Mouse (Mus musculus): ENCODE results near the gene Nrxn3.
A peak's percentile ranks its signal among the peaks of the same experiment; 100 is the strongest.

Nrxn3 gene

DNA sequence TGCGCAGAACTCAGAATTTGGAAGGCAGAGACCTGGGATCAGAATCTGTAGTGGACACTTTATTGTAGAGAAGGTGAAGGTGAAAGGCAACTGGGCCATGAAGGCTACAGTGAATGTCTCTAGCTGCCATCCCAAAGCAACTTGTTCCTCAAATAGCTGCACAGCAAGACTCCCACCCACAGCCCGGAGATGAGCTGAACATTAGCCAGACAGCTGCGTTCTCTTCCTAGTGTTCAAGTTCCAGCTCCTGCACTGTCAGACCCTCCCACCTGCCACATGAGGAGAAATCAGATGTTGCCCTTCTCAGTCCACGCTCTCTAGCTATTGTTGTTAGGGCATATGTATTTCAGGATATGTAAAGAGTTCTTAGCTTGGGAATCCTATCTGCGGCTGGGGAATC is 94.2 kb downstream of the Nrxn3 start:
- no peak for DNase-seq

DNA sequence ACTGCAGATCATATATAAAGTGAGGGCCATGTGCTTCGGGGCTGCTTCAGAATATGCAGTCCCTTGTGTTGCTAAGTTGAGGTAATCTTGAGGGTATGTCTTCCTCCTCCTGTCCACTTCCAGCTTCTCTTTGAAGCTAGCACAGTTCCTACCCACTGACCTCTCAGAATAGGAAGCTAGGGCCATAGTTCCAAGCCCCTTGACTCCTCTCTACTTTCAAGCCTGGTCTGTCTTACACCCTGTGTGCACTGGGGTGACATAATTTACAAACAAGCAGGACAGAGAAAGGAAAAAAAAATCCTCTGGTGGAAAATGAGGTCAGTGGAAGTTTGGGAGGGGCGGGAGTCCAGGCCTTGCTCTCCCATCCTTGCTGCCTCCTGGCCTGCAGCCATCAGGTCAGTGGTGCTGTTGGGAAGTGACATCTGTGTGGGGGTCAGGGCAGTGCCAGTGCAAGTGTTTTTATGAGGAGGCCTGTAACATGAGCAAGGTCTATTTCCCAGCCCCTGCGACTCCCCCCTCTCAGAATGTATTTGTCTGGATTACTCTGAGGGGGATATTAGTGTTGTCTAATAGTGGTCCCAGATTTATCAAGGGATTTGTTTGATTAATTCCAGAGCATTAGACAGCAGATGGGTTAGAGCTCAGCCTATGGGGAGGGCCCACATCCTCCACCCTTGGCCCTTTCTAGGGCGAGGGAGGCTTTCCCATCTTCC is 96.1 kb downstream of the Nrxn3 start:
- DNase-seq = peak; percentile 96

DNA sequence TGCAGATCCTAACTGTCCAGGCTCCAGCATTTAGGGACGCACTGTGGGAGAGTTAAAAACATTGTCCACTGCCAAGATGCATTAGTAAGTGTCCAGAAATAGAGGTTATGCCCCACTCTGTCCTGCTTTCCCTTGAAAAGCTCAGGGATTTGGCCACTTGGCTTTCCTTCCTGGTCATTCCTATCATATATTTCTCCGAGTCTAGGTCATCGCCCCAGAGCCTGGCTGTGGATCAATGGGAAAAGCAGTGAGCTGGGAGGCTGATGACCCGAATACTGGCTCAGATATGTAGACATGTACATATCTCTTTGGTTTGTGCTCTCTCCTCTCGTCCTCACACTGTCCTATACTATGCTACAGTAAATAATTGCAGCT is 96.6 kb downstream of the Nrxn3 start:
- DNase-seq = no peak

DNA sequence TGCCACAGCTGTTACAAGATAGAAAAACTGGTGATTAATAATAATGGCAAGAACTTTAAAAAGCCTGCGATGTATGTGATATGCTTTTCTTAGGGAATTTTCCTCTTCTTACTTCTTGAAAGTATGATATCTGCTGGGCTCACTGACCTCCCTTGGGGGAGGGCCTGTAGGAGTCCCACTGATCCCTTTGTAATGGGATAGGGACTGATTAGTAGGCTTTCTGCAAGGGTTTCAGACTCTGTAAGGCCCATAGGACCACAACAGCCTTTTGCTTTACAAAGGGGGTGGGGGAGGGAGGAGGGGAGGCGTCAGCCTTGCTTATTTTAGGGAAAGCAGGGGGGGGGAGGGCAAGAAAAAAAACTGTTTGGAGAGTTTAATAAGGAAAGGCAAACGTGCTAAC is 97.5 kb downstream of the Nrxn3 start:
- DNase-seq = peak; percentile 52

DNA sequence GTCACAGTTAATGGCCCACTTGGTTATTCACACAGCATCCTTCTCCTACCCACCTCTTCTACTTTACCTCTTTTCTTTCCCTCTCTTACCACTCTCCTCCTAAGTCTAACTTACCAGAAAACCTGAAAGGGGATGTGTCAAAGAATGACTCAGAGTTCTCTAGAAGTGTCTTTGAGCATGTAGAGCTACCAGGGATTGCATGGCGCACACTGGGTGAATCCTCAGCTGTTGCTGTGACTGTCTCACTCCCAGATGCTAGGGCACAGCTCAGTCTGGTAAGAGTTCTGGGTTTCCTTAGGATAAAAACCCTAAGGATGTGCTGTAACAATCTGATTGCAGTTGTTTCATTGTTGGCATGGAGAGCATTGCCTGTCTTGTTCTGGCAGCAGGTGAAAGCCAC is 108.2 kb downstream of the Nrxn3 start:
- DNase-seq = no peak

DNA sequence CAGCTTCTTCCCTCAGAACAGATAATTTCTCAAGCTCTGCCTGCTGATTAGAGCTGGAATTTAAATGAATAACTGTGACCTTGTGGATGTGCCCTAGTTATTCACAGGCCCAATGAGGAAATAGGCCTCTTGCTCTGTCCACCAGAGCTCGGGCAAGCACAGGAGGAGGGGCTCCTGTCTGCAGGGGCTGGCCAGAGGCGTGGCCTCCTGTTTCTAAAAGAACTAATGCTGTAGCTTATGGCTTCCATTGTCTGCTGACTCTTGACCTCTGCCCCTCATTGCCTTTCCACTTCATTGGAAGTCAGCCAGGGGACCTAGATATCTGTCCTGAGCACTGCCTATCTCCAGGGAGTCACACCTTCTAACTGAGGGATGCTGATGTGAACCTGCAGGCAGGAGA is 113.1 kb downstream of the Nrxn3 start:
- DNase-seq = peak; percentile 64

DNA sequence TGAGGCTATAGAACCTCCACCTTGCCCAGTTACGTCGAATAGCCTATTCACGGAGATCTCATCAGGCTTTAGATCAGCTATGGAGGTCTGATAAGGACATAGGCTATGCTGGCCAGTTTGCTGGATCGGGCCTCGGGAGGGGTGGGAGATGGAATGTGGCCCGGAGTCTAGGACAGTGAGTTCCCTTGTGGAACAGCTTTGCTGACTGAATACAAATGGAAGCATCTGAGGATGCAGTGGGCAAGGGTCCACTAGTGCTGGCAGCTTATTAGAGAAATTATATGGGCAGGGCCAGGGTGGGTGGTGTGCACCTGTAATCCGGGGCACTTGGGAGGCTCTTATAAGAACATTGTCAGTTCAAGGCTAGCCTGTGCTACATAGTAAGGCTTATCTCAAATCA is 117.0 kb downstream of the Nrxn3 start:
- DNase-seq = no peak

DNA sequence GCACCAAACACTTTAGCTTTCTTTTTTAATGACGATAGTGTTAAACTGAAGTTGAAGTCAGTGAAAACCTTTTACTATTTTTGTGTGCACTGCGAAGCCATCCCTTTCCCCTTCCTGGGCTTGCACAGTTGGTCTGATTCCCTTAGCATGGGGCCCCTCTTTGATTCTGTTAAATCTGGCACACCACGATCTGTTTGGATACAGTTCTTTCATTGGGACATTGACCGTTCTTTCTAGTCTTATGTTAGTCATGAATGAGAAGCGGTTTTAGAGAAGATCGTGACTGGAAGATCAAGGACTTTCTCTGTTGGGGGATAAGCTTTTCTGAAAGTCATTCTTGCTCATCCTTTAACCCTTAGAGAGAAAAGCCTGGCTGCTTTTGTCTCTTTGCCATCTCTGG is 118.7 kb downstream of the Nrxn3 start:
- no peak for DNase-seq

DNA sequence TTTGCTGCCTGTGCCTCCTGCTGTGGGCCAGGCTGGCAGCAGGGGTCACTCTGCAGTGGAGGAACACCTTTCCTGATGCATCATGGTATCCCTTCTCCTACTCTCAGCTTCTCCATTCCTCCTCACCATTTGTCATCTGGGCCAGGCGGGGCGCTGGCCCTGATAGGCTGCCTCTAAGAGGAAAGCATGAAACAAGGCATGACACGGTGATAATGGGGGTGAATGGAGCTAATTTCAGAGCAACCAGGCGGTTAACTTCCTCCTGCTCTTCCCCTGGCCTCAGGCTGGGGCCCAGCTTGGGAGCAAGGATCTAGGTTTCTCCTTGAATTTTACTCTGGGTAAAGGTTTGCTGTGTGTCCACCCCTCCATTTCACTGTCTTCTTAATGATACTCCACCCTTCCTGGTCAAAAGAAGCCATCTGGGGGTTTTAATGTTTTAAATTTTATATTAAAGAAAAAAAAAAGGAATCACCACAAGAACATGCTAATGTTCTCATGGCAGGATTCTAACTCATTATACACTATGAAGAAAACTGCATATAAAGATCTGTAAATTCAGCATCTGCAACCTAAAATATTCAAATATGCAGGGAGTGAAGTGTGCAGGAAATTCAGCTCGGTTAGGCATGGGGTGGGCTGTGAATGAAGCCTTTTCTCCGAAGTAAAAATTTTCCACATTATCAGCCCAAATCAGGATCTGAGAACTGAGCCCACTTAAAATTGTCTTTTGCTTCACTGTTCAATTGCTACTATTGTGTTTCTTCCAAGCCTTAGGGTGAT is 127.9 kb downstream of the Nrxn3 start:
- peak; percentile 60 for DNase-seq

DNA sequence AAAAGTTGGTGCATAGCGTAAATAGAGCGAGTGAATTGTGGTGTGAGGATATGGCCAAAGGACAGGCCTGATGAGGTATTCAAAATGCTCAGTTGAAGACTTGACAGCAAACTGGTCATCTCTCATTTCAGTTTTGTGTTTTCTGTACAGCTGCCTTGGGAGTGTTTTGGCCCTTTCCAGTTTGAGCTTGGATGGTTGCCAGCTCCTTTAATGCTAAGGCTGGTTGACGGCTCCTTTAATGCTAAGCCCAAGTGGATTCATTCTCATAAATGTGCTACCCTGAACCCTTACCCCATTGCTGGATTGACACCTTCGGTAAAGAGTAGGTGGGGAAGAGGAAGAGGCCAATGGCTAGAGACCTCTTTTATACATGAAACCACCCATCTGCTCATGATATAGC is 131.4 kb downstream of the Nrxn3 start:
- peak; percentile 32 for DNase-seq

DNA sequence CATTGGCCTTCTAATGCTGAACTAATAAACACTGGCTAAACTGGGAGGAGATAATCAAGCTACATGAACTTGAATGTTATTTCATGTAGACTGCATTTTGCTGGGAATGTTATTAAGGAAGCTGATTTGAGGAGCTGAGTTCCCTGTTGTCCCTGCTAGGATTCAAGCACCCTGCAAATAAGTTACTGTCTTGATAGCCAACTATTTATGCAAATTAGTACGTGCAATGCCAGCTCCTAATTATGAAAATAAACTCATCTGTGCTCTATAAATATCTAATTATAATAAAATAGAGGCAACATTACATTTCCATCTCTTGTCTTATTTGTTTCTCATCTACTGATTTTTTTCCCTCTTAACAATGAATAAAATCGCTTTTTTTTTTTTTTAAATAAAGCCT is 135.0 kb downstream of the Nrxn3 start:
- DNase-seq = no peak

DNA sequence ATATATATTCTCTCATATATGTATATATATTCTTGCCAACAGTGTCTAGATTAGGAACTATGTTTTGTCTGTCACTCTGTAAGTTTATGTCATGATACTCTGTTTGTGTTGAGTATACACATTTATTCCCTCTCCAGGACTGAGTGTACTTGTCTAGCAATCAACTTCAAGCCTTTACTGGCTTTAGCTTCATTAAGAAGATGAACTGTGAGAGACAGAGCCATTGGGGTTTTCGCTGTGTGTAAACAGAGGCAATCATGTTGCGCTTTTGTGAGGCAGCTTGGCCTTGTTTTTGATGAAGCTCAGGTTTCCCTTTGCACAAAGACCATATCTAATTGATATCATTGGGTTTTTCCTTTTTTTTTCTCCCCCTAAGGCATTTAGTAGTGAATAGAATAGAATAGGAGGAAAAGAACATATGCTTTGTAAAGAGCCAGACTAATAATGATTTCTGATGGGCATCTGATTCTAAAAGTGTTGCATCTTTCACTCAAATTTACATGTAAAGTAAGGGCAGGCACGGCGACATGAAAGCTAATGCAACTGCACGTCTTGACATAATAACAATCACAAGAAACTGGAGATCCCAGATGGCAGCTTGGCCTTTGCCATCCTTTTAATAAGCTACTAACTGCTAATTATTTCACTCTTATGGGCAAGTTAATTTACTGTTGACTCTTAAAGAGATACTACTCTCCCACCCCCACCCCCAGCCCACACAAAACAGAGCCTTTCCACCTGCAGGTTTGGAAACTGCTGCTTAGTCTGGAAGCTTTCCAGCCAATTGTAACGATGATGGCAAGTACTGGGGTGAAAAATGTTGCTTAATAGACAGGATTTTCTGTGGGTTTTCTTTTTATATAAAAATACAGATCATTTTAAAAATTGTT is 137.0 kb downstream of the Nrxn3 start:
- DNase-seq = peak; percentile 37

DNA sequence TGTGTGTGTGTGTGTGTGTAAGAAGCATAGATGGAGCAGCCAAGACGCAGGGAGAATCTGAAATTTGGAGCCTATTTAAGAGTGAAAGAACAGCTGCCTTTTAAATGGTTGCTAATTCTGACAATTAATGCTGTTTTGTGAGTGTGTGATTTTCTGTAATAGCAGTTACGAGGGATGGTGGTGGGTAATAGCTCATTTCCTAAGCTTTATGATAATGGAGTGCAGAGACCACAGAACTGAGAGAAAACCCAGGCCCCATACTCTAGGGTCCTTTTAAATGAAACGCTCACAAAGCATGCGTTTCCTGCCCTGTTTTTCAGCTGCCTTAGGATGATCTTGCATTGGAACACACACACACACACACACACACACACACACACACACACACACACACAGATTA is 137.7 kb downstream of the Nrxn3 start:
- no peak for DNase-seq

DNA sequence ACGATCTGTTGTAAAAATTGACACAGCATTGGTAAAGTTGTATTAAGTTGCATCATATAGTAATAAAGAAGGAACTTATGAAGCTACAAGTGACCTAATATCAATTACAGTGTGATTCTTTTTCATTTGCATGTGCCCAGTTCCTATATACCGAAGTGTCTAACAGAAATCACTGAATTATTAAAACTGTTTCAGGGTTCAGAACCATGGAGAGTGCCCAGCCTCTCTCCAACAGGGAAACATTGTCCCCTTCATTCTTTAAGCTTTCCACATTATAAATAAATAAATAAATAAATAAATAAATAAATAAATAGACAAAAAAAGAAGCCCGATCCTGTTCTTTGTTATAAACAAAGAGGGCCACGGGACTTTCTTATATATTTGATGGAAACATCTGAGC is 140.4 kb downstream of the Nrxn3 start:
- DNase-seq = no peak

DNA sequence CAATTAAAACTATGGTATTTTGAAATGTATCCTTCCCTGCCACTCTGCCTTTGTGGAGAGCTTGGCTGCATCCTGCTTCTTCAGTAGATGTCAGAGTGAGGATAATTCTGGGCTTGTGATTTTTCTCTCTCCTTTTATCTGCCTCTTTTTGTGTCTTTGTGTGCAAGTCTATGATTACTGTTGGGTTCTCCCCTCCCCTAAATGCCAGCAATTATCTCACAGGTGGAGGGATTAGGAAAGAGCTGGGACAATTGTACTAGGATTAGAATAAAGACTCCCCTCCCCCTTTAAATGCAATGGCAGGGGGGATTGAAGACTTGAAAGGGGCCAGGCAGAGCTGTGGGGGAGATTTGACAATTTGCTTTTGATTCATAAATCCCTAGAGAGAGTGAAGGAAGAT is 145.6 kb downstream of the Nrxn3 start:
- DNase-seq = peak; percentile 23

DNA sequence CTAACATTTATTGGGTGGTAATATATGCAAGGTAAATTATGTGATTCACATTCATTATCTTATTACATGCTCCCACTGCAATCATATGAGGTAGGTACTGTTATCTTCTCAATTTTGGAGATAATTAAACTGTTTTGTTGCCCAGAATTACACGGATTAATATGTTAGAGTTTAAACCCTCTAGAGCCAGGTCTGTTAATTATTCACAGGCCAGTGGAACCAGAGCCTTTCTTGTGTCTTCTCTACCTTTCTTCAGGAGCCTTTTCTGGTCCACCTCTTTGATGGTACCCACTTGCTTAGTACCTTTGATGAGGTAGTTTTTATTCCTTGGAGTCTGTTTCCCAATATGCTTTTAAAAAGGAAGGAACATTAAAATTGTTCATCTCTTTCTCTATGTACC is 174.7 kb downstream of the Nrxn3 start:
- DNase-seq = no peak

DNA sequence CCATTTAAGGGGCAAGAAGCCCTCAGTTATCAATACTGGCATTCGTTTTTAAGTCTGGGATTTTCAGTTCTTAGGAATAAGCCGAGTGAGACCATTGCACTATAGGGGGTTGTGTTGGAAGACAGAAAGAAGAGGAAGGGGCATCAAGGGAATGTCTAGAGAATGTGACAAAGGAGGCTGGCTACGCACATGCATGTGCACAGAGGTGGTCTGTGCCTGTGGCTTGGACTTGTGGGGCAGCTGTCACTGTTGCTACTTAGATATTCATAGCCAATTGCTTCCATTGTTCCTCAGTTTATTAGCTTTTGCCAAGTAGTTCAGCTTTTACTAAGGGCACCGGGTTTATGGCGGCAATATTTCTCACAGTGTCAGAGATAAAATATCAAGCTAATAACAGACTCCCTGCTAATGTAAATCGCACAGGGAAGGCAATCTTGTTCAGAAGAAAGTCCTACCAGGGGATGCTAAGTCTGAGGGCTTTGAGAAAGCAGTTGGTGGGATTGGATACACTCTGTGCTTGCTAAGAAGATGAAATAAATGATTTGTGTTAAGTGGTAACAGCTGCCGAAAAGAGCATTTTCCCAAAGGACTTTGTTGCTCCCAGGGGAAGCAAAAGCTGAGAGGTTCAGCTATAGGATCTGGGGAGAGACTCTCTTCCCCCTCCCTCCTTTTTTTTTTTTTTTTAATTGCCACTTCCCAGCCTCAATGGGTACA is 177.5 kb downstream of the Nrxn3 start:
- DNase-seq = peak; percentile 56

DNA sequence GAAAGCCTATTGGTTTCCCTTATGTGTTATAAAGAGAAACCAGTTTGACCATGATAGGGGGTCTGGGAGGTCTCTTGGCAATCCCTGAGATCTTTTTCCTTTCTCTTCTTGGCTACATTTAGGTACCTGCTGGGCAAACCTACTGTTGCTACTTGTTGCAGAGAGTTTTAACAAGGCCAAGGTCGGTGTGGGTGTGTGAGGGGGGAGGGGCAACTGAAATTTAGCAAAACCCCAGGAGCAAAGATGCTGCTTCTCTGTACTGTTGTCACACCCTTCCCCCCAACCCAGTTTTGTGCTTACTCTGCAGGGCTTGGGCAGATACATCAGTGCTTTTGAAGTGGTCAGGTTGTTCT is 178.0 kb downstream of the Nrxn3 start:
- DNase-seq = no peak

DNA sequence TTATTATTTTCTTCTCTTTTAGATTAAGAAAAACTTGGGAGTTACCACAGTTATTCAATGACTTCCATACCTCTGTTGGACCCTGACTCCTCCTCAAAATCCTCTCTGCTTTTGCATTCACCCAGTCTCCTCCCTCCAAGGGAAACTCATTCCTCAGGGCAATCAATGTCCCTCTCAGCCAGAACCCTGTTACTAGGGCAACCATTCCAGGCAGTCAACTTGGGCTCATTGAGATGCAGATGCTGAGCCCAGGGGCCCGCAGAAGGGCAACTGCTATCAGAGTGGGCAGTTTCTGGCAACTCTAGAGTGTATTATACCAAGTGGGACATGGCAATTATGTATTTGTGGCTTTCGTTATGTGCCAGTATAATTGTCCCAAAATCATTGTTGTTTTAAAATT is 188.1 kb downstream of the Nrxn3 start:
- peak; percentile 72 for DNase-seq

DNA sequence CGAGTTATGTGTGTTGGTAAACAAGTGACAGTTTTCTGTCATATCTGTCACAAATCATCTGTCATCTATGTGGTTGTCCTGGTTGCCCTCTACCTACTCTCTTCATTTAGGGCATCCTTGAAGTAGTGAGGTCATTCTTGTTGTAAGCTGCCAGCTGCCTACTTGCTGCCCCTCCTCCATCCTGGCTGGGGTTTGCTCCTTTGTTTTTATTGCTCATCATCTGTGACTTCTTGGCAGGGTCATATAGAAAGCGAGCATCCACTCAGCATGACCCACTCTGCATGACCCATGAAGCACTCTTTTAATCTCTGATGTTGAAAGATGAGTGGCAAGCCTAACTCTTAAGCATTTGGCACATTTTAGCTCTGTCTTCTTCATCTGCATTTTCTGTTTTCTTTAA is 194.1 kb downstream of the Nrxn3 start:
- DNase-seq = peak; percentile 23

DNA sequence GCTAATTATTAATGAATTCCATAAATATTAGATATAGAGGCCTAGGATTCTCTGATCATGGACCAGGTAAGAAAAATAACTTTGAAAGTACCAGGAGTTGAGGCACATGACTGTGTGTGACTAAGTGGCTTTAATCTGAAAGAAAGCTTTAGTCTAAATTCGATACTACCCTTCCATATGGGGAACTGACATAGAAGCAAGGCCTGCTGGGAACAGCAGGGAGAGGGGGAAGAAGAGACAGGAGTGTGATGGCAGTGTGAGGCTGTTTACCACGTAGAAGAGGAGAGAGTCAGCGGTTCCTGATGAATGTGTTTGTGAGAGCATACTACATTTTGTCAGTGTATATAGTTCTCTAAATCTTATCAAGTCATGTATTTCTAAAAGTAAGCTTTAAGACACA is 202.2 kb downstream of the Nrxn3 start:
- DNase-seq = no peak

DNA sequence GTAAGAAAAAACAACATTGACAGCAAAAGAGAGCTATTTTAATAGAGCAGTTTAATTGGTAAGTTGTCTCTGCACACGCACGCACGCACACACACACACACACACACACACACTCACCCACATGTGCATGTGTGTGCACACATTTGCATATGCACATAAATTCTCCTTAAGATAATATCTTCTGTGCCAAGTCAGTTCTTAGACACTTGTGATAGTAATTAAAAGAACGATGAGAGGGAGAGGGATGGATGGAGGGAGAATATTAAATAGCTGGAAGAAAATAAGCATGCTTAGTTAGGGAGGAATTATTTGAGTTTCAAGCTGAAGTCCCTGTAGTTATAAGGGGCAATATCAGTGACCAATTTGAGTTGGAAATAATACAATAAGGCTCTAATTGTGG is 203.6 kb downstream of the Nrxn3 start:
- DNase-seq = no peak

DNA sequence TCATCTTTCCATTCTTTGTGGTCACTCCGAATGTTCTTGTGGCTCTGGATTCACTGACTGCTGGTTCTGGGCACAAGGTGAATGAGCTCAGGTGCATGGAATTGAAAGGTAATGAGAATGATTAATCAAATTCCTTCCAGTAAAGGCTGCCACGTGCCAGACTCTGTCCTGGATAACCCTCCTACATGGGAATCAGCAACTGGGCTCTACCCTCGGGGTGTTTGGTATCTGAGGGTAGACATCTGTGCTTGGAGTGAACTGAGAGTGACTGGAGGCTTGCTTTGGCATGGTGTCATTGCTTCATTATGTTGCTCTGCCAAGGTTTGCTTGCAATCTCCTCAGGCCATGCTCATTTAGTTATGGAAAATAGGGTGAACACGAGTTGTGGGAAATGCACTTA is 209.0 kb downstream of the Nrxn3 start:
- DNase-seq = peak; percentile 39
